Mouse (Mus musculus): ENCODE measurements around the gene Pkd1l3.
A peak's percentile ranks its signal among the peaks of the same experiment; 100 is the strongest.

Pkd1l3 gene

DNA sequence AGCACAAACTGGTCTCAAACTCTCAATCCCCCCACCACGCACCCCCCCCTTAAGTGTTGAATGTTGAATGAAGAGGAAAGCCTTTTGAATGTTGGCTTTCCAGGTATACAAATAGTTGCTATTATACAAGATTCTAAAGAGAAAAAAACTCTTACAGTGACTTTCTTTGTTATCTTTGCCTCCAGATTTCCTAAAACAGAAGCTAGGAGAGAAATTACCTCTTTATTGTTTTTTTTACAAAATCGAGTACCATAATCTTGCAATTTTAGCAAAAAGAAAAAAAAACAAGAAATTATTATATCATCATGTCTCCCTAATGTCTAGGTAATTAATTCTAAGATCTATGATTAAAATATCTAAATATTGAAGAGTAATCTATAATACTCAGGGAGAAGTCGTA, 1.3 kb downstream of the Pkd1l3 start:
- no peak for ATAC-seq (ENCODE audit: insufficient number of reproducible peaks, low FRiP score, low TSS enrichment)

DNA sequence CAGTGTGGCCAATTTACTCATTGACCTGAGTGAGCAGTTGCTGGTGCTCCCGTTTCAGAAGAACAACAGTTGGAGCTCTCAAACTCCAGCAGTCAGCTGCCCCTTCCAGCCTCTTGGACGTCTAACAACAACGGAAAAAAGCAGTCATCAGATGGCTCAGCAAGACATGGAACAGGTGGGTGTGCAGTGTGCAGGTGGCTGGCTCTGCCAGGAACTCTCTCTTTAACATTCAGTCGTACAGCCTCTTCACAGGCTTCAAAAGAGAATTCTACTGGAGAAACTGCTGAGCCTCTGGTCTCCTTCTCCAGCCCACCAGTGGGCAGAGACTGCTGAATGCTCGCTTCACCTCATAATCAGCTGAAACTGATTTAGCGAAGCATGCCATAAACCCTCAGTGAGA, 14.3 kb downstream of the Pkd1l3 start:
- ATAC-seq (ENCODE audit: insufficient number of reproducible peaks, low FRiP score, low TSS enrichment), result no peak

DNA sequence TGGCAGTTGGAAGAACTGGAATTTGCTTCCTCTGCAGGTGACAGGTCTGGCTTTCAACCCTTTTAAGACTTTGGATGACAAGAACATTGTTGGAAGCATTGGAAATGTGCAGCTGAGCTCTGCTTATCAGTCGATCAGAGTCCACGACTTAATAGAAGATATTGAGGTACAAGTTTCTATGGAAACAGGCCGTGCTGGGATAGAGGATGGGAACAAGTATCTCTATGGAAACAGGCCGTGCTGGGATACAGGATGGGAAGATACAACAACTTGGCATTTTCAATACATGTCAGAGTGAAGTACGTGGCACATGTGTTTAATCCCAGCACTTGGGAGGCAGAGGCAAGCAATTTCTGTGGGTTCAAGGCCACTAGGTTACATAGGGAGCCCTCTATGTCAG, 18.2 kb downstream of the Pkd1l3 start:
- ATAC-seq (ENCODE audit: insufficient number of reproducible peaks, low FRiP score, low TSS enrichment), result no peak

DNA sequence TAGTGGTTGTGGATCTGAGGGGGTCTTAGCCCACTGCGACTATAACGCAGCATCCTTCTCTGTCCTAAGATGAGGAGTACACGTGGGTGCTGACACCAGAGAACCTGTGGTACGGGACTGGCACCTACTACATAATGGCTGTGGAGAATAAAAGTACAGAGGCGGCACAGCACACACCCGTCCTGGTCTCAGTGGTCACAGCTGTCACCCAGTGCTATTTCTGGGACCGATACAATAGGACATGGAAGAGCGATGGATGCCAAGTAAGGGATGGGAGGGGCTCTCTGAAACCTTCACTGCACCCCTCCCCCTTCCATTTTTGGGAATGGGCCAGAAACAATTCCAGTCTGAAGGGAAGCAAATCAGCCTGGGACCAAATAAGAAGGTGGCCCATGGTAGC, 20.8 kb downstream of the Pkd1l3 start:
- no peak for ATAC-seq (ENCODE audit: insufficient number of reproducible peaks, low FRiP score, low TSS enrichment)

DNA sequence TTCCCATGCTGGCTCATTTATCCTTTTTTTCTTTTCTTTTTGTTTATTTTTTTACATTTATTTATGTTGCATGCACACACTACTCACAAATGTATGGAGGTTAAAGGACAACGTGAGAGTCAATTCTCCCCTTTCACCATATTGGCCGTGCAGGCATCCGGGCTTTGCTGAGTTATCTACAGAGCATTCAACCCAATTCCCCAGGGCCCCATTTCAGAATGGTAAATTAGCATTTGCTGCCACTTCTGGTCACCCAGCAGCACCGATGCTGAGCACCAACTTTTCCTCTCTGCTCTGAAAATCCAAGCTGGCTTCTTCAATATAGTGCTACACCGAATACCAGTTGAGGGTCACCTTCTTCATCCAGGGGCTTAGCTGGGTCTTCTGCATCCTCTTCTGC, 24.5 kb downstream of the Pkd1l3 start:
- no peak for ATAC-seq (ENCODE audit: insufficient number of reproducible peaks, low FRiP score, low TSS enrichment)

DNA sequence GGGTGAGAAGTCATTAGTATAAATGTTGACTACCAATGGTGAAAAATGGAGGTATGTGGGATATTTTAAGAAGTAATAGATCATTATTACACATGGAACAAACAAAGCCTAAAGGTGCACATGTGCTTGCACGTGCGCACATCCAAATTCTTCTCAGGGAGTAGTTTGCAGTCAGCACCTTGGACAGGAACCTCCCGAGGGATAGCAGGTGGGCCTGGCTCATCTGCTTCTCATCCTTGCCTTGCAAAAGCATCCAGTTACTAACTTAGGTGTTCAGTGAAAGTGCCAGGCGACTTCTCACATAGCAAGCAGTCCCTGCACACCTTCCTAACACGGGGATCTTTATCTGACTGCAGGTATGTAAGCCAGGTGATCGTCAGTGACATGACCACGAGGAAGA, 26.1 kb downstream of the Pkd1l3 start:
- ATAC-seq (ENCODE audit: insufficient number of reproducible peaks, low FRiP score, low TSS enrichment), result no peak

DNA sequence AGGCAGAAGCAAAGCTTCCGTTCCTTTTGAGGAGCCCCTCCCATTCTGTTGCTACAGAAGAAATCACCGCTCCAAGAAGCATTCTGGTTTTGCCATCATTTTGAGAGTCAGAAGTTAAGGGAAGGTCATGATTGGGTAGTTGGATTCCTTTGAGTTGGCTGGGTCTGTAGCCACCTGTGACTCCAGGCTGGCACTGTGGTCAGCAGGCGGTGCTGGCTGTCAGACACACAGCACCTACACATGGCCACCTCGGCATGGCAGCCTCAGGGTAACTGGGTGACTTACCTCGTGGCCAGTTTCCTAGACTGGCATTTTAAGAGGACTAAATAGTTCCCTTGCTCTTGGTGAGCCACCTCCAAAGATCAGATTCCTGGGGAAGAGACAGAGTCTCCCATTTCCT, 26.9 kb downstream of the Pkd1l3 start:
- ATAC-seq (ENCODE audit: insufficient number of reproducible peaks, low FRiP score, low TSS enrichment), result no peak

DNA sequence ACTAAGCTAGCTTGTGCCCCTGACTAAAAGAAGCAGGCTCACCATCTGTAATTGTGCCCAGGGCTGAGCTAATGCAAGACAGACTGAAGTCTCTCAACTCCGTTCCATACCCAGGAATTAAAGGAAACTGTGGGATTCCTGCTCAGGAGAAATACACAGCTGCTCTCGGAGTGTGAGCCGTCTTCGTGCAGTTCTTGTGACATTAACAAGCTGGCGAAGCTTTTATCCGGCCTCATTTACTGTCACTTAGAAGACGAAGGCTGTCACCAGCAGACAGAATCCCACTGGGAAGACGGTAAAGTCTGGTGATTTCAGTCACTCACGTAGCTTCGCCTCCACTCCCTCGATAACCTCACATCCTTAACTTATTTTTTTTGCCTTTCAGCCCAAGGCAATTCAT, 33.0 kb downstream of the Pkd1l3 start:
- no peak for ATAC-seq (ENCODE audit: insufficient number of reproducible peaks, low FRiP score, low TSS enrichment)

DNA sequence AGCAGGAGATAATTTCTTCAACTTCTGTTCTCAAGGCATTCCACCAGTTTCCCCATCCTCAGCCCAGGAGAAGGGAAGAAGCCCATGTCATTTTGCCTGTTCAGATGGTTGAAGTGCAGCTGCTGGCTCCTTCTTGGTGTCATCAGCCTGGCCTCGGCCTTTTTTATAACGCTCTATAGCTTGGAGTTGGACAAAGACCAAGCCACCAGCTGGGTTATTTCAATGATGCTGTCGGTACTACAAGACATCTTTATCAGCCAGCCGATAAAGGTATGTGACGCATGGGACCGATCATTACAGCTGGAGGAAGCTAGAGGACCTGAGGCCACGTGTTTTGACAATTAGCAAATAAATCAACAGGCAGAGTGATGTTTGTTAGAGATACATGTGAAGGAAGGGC, 34.2 kb downstream of the Pkd1l3 start:
- no peak for ATAC-seq (ENCODE audit: insufficient number of reproducible peaks, low FRiP score, low TSS enrichment)

DNA sequence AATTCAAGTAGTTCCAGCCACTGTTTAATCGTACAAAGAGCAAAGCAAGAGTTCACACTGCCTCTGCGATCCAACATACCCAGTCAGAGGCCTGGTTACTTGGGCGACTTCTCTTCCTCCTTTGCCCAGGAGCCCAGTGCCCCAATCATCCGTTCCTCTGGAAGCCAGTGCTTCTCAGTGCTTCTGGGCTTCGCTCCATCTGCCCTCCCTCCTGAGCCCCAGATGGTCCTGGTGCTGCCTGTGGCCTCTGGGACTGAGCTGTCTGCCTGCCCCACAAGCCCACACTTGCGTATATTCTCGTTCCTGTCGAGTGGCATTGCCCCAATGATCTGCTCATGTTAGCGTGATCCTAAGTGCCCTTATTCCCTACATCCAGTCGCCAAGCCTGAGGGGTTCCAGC, 36.5 kb downstream of the Pkd1l3 start:
- ATAC-seq (ENCODE audit: insufficient number of reproducible peaks, low FRiP score, low TSS enrichment), result 0 out of 2 replicates have a peak, but pooled peaks have one; percentile 40

DNA sequence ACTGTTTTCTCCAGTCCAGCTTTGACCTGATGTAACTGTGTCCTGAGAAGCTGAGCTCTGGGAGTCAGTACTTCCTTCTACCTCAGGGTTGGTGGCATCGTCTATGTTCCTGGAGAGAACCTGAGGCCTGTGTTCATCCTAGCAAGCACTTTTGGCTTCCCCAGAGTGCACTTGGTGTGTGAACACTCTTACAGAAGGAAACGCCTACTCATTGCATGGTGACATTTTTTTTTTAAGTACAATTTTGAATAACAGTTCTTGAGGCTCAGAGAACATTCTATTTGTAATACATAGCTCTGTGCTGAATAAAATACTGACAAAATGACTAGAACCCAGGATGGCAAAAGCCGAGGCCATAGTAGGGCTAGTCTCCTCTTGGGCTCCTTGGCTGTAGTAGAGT, 42.5 kb downstream of the Pkd1l3 start:
- no peak for ATAC-seq (ENCODE audit: insufficient number of reproducible peaks, low FRiP score, low TSS enrichment)

DNA sequence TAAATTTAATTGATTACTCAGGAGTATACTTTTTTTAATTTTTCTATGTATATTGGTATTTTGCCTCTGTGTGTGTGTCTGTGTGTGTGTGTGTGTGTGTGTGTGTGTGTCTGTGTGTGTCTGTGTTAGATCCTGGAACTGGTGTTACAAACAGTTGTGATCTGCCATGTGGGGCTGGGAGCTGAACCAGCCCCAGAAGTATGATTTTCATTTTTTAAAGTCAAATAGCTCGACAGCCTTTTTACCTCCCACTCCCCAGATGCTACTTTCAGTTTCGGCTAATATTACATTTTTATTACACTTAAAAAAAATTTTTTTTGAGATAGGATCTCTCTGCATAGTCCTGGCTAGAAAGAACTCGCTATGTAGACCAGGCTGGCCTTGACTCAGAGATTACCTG, 48.0 kb downstream of the Pkd1l3 start:
- no peak for ATAC-seq (ENCODE audit: insufficient number of reproducible peaks, low FRiP score, low TSS enrichment)

DNA sequence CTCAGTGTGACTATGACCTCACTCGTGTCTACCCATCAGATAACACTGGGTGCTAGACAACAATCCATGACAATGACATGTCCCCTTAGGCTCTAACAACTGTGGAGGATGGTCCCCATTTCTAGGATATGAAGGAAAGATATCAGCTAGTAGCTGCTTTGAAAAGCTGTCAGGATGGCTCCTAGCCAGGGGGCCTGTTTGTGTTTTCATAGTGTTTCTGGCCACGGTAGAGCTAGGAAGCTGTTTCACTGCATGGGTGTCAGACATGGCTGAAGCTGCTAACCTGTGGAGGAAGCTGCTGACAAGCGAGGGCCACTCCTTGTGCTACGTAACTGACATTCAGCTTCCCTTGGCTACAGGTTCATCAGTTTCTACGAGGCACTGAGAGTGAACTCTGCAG, 52.3 kb downstream of the Pkd1l3 start:
- no peak for ATAC-seq (ENCODE audit: insufficient number of reproducible peaks, low FRiP score, low TSS enrichment)

DNA sequence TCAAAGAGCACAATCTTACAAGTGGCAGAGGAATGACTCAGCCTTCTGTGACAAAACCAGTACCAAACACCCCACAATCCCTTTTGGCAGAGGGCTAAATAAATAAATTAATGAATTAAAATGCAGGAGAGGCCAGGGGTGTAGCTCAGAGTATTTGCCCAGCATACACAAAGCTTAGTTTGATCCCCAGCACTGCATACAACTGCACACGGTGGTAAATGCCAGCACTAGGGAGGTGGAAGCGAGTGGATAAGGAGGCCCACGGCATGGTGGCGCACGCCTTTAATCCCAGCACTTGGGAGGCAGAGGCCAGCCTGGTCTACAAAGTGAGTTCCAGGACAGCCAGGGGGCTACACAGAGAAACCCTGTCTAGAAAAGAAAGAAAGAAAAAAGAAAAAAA, 58.3 kb downstream of the Pkd1l3 start:
- no peak; the same call in 1 of the 2 replicates for ATAC-seq (ENCODE audit: insufficient number of reproducible peaks, low FRiP score, low TSS enrichment)

DNA sequence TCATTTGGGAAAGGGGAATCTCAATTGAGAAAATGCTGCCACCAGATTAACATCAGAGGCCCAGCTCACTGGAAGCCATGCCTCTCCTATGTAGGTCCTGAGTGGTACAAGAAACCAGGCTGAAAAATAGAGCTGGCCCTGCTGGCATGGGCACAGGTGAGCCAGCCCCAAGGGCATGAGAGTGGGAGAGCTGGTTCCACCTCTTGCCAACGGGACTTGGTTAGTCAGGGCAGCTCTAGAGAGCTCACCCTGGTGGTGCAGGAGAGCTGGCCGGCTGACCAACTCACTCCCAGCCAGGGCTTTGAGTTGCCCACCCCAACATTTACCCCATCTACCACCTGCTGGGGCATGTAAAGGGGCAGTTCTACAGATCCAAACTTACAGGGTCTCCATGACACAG, 59.3 kb downstream of the Pkd1l3 start:
- no peak for ATAC-seq (ENCODE audit: insufficient number of reproducible peaks, low FRiP score, low TSS enrichment)

DNA sequence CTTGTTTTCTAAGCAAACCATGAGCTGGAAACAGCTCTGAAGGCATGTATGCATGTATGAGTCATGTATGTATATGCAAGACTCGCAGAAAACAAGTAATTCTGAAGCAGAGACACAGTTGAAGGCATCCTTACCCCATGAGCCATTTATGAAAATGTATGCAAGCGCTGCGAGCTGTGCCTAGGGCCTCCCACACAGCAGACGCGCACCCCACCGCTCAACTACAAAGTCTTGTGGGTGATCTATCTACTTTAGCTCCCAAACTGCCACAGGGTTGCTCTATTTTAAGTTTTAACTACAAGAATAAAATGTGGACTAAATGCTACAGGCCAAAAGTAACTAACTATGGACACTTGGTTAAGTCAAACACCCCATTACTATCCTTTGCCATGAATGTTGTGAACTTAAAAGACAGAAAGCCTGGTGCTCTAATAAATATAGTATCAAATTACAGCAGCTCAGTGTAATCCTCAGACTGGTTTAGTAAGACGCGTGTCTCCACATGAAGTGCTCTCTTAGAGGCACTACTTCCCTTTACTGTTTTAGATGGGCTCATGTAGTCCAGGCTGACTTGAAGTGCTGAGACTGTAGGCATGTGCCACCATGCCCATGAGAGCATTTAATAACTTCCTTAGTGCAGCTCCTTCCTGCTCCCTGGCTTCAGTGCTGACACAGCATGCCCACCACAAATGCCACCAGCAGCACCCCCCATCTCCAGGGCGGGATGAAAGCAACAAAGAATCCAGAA, 61.8 kb downstream of the Pkd1l3 start:
- ATAC-seq (ENCODE audit: insufficient number of reproducible peaks, low FRiP score, low TSS enrichment), result no peak

DNA sequence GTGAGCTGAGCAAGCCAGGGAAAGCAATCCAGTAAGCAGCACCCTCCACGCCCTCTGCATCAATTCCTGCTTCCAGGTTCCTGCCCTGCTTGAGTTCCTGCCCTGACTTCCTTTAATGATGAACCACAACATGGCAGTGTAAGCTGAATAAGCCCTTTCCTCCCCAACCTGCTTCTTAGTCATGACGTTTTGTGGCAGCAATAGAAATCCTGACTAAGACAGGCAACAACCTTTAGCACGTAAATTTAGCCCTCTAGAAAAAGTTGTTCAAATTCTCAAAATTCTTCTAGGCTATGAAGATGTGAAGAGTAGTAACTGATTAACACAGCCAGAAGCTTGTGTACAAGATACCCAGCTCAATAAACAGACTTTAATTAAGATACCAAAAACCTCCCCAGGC, 67.2 kb downstream of the Pkd1l3 start:
- ATAC-seq (ENCODE audit: insufficient number of reproducible peaks, low FRiP score, low TSS enrichment), result no peak

DNA sequence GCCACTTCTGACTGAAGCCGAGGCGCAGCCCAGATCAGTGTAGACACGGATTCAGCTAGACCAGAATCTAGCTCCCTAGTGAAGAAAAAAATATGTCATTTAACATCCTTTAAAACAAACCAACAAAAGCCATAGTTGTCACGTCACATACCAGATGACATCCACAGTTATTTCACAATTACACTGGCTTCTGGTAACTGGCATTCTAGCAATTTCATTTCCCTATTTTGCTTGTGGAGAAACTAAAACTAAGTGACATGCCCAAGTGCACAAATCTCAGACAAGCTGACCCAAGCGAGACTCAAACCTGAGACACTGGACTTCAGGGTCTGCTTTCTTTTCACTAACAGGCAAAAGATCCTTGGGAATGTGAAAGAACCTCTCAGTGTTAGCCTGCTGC, 67.8 kb downstream of the Pkd1l3 start:
- ATAC-seq (ENCODE audit: insufficient number of reproducible peaks, low FRiP score, low TSS enrichment), result no peak

DNA sequence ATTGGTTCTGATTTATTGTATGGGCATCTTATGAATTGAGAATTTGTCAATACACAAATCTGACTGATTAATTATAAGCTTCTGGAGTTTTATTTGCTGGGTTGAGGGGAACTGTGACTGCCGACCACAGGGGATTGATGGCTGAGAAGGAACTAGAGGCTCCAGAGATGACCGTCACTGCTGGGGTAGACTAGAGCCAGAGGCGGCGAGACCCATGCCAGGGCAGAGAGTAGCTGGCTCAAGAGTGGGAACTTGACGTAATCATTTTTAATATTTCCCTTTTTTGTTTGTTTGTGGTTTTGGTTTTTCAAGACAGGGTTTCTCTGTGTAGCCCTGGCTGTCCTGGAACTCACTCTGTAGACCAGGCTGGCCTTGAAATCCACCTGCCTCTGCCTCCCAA, 72.9 kb downstream of the Pkd1l3 start:
- ATAC-seq (ENCODE audit: insufficient number of reproducible peaks, low FRiP score, low TSS enrichment), result no peak

DNA sequence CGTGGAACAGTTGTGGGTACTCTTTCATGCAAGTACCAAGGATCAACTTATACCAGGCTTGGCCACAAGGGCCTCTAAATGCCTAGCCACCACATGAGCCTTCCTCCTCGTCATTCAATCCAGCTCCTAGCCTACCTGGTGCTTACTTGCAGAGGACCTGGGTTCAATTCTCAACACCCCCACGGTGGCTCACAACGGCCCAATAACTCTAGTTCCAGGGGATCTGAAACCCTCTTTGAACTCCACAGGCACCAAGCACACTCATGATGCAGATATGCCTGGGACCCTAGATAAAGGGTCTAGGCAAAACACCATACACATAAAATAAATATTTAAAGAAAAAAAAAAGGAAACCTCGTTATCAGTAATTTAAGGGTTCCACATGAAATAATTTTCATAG, 77.5 kb downstream of the Pkd1l3 start:
- no peak for ATAC-seq (ENCODE audit: insufficient number of reproducible peaks, low FRiP score, low TSS enrichment)

DNA sequence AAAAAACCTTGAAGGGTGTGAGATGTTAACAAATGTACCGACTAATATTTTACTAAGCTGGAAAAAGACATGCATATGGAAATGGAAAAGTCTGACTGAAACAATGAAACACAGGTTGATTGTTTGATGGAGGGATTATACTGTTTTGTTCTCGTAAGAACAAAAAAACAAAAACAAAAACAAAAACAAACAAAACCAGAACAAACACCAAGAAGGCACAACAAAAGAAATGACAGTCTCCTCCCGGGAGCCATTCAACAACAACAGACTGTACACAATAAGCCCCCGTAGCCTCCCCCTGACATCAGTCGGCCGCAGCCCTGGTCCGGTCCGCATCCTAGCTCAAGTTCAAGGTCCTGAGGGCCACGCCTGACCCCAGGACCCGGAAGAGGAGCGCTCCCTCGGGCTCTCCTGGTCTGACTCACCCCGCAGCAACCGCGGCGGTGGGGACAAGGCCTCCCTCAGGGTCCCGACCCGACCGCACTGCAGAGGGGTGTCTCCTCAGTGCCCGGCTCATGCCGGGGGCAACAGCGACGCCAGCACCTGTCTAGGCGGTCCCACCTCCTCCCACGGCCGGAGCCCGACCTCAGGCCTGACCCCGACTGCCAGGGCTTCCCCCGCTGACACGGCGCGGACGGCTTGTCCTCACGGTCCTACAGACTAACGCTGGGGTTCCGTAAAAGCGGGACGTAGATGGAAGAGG, 78.3 kb downstream of the Pkd1l3 start:
- ATAC-seq (ENCODE audit: insufficient number of reproducible peaks, low FRiP score, low TSS enrichment), result peak; percentile 57

Measured in cerebellum, adult (tissue).